Comparison of ENCODE assay signal across 8 mouse cellular contexts in the genomic region with DNA sequence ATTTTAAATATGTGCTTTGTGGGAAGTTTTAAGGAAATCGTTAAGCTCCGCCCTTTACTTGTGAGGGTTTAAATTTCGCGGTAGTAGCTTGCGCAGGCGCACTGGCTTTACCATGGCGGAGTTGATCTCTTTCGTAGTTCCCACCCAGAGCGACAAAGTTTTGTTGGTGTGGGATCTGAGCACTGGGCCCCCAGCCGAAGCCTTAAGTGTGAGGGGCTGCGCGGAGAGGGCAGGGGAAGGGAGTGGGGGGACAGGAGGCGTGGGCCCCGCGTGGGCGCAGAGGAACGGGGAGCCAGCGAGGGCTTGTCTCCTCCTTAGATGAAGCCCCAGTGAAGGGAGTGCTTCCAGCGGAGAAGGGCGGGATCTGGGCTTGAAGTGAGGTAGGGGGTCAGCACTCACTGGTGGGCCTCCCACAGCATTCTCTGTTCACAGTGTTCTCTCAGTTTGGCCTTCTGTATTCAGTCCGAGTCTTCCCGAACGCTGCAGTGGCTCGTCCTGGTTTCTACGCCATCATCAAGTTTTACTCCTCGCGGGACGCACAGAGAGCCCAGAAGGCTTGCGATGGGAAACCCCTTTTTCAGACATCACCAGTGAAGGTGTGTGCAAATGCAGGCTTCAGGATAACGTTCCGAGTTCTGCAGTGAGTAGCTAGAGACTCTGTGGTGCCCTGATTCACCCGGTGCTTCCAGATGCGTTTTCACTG. TPM values are rescaled to one million over a fixed set of nuclear protein-coding genes. Genes with fewer than 3 reads are reported as not detected.
A peak's percentile ranks its signal among the peaks of the same experiment; 100 is the strongest.
DNase-seq lines count a peak whose midpoint lies in the region; ATAC-seq lines count a peak whose summit lies in the region.

No protein-coding gene starts in this region.

- H3K27me3 ChIP-seq in hindbrain, embryonic 16.5 days (replicated peaks; ENCODE audit: control insufficient read depth, insufficient read depth, low read length): no peaks in the 10 kb centered on the region
- peaks cover 5% of the 10 kb centered on the region for H3K27me3 ChIP-seq in megakaryocyte, embryonic 14.5 days (replicated peaks)

- peak overlapping the region; percentile 75 for H3K9ac ChIP-seq in hindbrain, embryonic 16.5 days (ENCODE audit: low read depth, low read length)

- ATAC-seq in activated CD4-positive, CD25-positive, alpha-beta regulatory T cell, adult 4 months: peak; percentile 48
- peak; percentile 41 for ATAC-seq in hindbrain, embryonic 16.5 days

- no peaks in the 10 kb centered on the region for H3K9me3 ChIP-seq in hindbrain, embryonic 16.5 days (ENCODE audit: control insufficient read depth, low read length)
- H3K9me3 ChIP-seq in megakaryocyte, embryonic 14.5 days: peaks cover 7% of the 10 kb centered on the region; the same call in 1 of the 2 replicates

- H3K4me3 ChIP-seq in hindbrain, embryonic 16.5 days (ENCODE audit: low read length): peak overlapping the region; percentile 67
- H3K4me3 ChIP-seq in megakaryocyte, embryonic 14.5 days (replicated peaks): peak overlapping the region; percentile 94

- H3K27ac ChIP-seq in hindbrain, embryonic 16.5 days (ENCODE audit: low read depth, low read length): peak overlapping the region; percentile 92

- peak overlapping the region; percentile 97 for H3K4me2 ChIP-seq in hindbrain, embryonic 16.5 days (ENCODE audit: low read length)

- DNase-seq in cerebellum, postnatal 36 days: peak; percentile 77 to 80
- peak; percentile 88 for DNase-seq in gastrocnemius, adult 18-20 months (ENCODE audit: low spot score)
- DNase-seq in left cerebral cortex, adult 8-10 months (ENCODE audit: low spot score in 2 of 2): peak; percentile 59 to 74
- peak; percentile 47 to 57 for DNase-seq in right cerebral cortex, postnatal 36 days (ENCODE audit: low spot score in 2 of 2)
- peak; percentile 84 to 91 for DNase-seq in urinary bladder, postnatal 4 days (ENCODE audit: low spot score in 2 of 2)

- no peaks in the 10 kb centered on the region for H3K36me3 ChIP-seq in hindbrain, embryonic 16.5 days (ENCODE audit: control insufficient read depth, insufficient read depth, low read length)
- H3K36me3 ChIP-seq in megakaryocyte, embryonic 14.5 days (replicated peaks; ENCODE audit: low read length): peaks cover 12% of the 10 kb centered on the region

- WGBS in hindbrain, embryonic 16.5 days: under 1% methylated on average over 33 of the region's 33 CpGs

- H3K4me1 ChIP-seq in hindbrain, embryonic 16.5 days (ENCODE audit: control insufficient read depth, insufficient read depth, low read depth, low read length): peaks cover 3% of the 10 kb centered on the region; the same call in 1 of the 2 replicates
- H3K4me1 ChIP-seq in megakaryocyte, embryonic 14.5 days: peaks cover 32% of the 10 kb centered on the region

RNA-seq across cellular contexts. Expression of a gene that starts 1.0 kb away (rescaled TPM):
- polyA plus RNA-seq in activated CD4-positive, CD25-positive, alpha-beta regulatory T cell, adult 4 months (2017; shearing (Covaris generic)): 100 to 1,000 TPM in 1 of 2 experiments, 10 to 100 TPM in 1; 65.1 to 101 TPM
- total RNA-seq in gastrocnemius, adult 18-20 months (2021): 10 to 100 TPM; 30.1 to 31.5 TPM
- polyA plus RNA-seq in hindbrain, embryonic 16.5 days (2015; fragmentation: Nextera tagmentation; extraction: Ambion mirVana): 17.2 and 21.7 TPM in 2 replicates
- 10 to 100 TPM in 2 of 4 experiments, 1 to 10 TPM in 2; 7.8 to 11.5 (median 9.5) TPM for total RNA-seq in left cerebral cortex, adult 8-10 months (2022)
- polyA plus RNA-seq in megakaryocyte, embryonic 14.5 days (2012; ENCODE audit: insufficient read depth, low replicate concordance): 3.8 TPM in 1 of 2 replicates, not detected in the other

RNA-seq across cellular contexts. Expression of a gene that starts 29.0 kb away (rescaled TPM):
- not detected for polyA plus RNA-seq in activated CD4-positive, CD25-positive, alpha-beta regulatory T cell, adult 4 months (2017; shearing (Covaris generic))
- total RNA-seq in gastrocnemius, adult 18-20 months (2021): not detected
- polyA plus RNA-seq in hindbrain, embryonic 16.5 days (2015; fragmentation: Nextera tagmentation; extraction: Ambion mirVana): not detected in 2 replicates
- total RNA-seq in left cerebral cortex, adult 8-10 months (2022): not detected
- polyA plus RNA-seq in megakaryocyte, embryonic 14.5 days (2012; ENCODE audit: insufficient read depth, low replicate concordance): not detected in 2 replicates

RNA-seq across cellular contexts. Expression of a gene that starts 37.3 kb away (rescaled TPM):
- polyA plus RNA-seq in activated CD4-positive, CD25-positive, alpha-beta regulatory T cell, adult 4 months (2017; shearing (Covaris generic)): under 1 TPM; 0.32 to 0.36 TPM
- 10 to 100 TPM in 1 of 2 experiments, 1 to 10 TPM in 1; 6.1 to 23.4 TPM for total RNA-seq in gastrocnemius, adult 18-20 months (2021)
- 7.6 and 7.7 TPM in 2 replicates for polyA plus RNA-seq in hindbrain, embryonic 16.5 days (2015; fragmentation: Nextera tagmentation; extraction: Ambion mirVana)
- 10 to 100 TPM; 25.0 to 36.9 (median 30.7) TPM for total RNA-seq in left cerebral cortex, adult 8-10 months (2022)
- 1.2 TPM in 1 of 2 replicates, not detected in the other for polyA plus RNA-seq in megakaryocyte, embryonic 14.5 days (2012; ENCODE audit: insufficient read depth, low replicate concordance)

RNA-seq across cellular contexts. Expression of a gene that starts 46.0 kb away (rescaled TPM):
- polyA plus RNA-seq in activated CD4-positive, CD25-positive, alpha-beta regulatory T cell, adult 4 months (2017; shearing (Covaris generic)): 10 to 100 TPM; 13.4 to 13.6 TPM
- 1 to 10 TPM; 1.5 to 2.4 TPM for total RNA-seq in gastrocnemius, adult 18-20 months (2021)
- polyA plus RNA-seq in hindbrain, embryonic 16.5 days (2015; fragmentation: Nextera tagmentation; extraction: Ambion mirVana): 4.4 and 4.9 TPM in 2 replicates
- 1 to 10 TPM in 3 of 4 experiments, under 1 TPM in 1; 0.97 to 3.1 (median 2.2) TPM for total RNA-seq in left cerebral cortex, adult 8-10 months (2022)
- polyA plus RNA-seq in megakaryocyte, embryonic 14.5 days (2012; ENCODE audit: insufficient read depth, low replicate concordance): 3.4 and 23.5 TPM in 2 replicates

Comparison
In these comparisons a context has a peak if more than half of its experiments do, and no peak if none do; other contexts are left out.
1. Peak in every context shown above with its lines: DNase-seq, ATAC-seq, H3K4me3 ChIP-seq and H3K27ac ChIP-seq.